Mouse (Mus musculus): ENCODE measurements around the gene Misp.

GRCm38 (mm10) chr10:79783050-79783449 is 37.7 kb upstream of the Misp start:
- TF ChIP-seq CTCF (IDR thresholded peaks at IDR 0.05; ENCODE audit: extremely low read depth, insufficient read length, insufficient replicate concordance, low read depth, low read length) (peak; percentile 23; the same call in 1 of the 2 replicates), POLR2A (IDR thresholded peaks at IDR 0.05; ENCODE audit: low read depth, low read length) (no peak)
